In the genomic region with DNA sequence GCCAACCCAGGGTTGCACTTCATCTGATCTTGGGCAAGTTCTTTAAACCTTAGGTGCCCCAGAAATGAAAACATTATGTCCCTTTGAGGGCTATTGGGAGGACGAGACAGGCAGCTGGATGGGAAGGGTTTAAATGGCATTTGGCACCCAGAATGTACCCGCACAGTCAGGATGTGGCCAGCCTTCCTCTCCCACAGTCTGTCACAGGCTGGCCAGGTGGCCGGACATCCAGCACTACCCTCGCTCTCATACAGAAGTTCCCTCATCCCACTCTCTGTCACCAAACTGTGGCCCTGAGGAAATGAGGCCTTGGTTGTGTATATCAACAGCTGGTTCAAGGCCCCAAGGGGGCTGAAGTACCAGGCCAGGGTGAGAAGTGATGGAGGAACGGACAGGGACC, we compare ENCODE assay signal across 28 mouse cellular contexts. TPM values are rescaled to one million over a fixed set of nuclear protein-coding genes. Genes with fewer than 3 reads are reported as not detected.
A peak's percentile ranks its signal among the peaks of the same experiment; 100 is the strongest.
DNase-seq lines count a peak whose midpoint lies in the region; ATAC-seq and TF ChIP-seq lines count a peak whose summit lies in the region.
"Had no signal": no experiment of that assay in that cellular context is flagged by ENCODE, and none has a peak within 500 bp of the region (broad histone marks: within the 10 kb centered on the region; RNA-seq: fewer than 3 reads in every experiment).

No protein-coding gene starts in this region.

- 46% methylated on average over 5 of the region's 5 CpGs for WGBS in thymus, adult 2 months

- no peaks in the 10 kb centered on the region for H3K27me3 ChIP-seq in thymus, adult 2 months (ENCODE audit: control insufficient read depth, insufficient read depth, low read length)
- H3K27me3 ChIP-seq: embryonic facial prominence, embryonic 13.5 days; forebrain, embryonic 12.5 days; forebrain, embryonic 15.5 days; heart, embryonic 13.5 days; hindbrain, embryonic 12.5 days; hindbrain, embryonic 15.5 days; Patski had no signal

- no peak for TF ChIP-seq POLR2A in thymus, adult 2 months (IDR thresholded peaks at IDR 0.05; ENCODE audit: control insufficient read depth, extremely low read depth, insufficient read depth, low read length, poor library complexity)

- peak; percentile 70 for ATAC-seq in common myeloid progenitor, adult 5-6 weeks (replicated peaks; ENCODE audit: low read depth, poor library complexity, severe bottlenecking)
- peak; percentile 18; the same call in 1 of the 2 replicates for ATAC-seq in granulocyte monocyte progenitor cell, adult 5-6 weeks (replicated peaks; ENCODE audit: poor library complexity, severe bottlenecking)
- ATAC-seq: forebrain, embryonic 15.5 days; intestine, postnatal 0 days; Patski had no signal

- peak overlapping the region; percentile 96 for H3K27ac ChIP-seq in layer of hippocampus, adult 2 months
- no peak overlapping the region for H3K27ac ChIP-seq in thymus, adult 2 months (ENCODE audit: control insufficient read depth, insufficient read depth, low read length)
- H3K27ac ChIP-seq: embryonic facial prominence, embryonic 10.5 days; embryonic facial prominence, embryonic 13.5 days; forebrain, embryonic 12.5 days; forebrain, embryonic 15.5 days; heart, embryonic 10.5 days; heart, embryonic 13.5 days; hindbrain, embryonic 12.5 days; hindbrain, embryonic 15.5 days had no signal

- no peak overlapping the region for H3K4me3 ChIP-seq in layer of hippocampus, adult 2 months
- H3K4me3 ChIP-seq in thymus, adult 2 months (ENCODE audit: control insufficient read depth, insufficient read depth, low read length) = no peak overlapping the region
- H3K4me3 ChIP-seq: embryonic facial prominence, embryonic 10.5 days; embryonic facial prominence, embryonic 13.5 days; erythroblast, embryonic 14.5 days; forebrain, embryonic 12.5 days; forebrain, embryonic 15.5 days; heart, embryonic 10.5 days; heart, embryonic 13.5 days; hindbrain, embryonic 12.5 days; hindbrain, embryonic 15.5 days had no signal

- no peak for DNase-seq in layer of hippocampus, adult 2 months (ENCODE audit: low spot score in 2 of 2)
- DNase-seq in layer of hippocampus, adult 18-20 months (ENCODE audit: low spot score in 2 of 2) = no peak
- no peak for DNase-seq in thymus, adult 2 months
- no peak for DNase-seq in frontal cortex, postnatal 14 days (ENCODE audit: low spot score in 2 of 2)
- DNase-seq: adrenal gland, postnatal 10 days; adrenal gland, postnatal 36 days; cerebellum, adult 18-20 months; cerebellum, adult 9-10 months; cerebellum, postnatal 14 days; embryo, embryonic 11 days; gastrocnemius, postnatal 10 days; gastrocnemius, postnatal 36 days; heart, adult 18-20 months; heart, postnatal 14 days; heart, postnatal 4 days had no signal

- TF ChIP-seq CTCF in layer of hippocampus, adult 2 months (conservative IDR thresholded peaks at IDR 0.05) = no peak
- no peak for TF ChIP-seq CTCF in thymus, adult 2 months (IDR thresholded peaks at IDR 0.05; ENCODE audit: borderline replicate concordance, control insufficient read depth, extremely low read depth, insufficient read depth, low read length, poor library complexity)

- H3K36me3 ChIP-seq in thymus, adult 2 months (ENCODE audit: control insufficient read depth, insufficient read depth, low read length) = no peaks in the 10 kb centered on the region
- H3K36me3 ChIP-seq: forebrain, embryonic 15.5 days; hindbrain, embryonic 15.5 days had no signal

- H3K4me1 ChIP-seq in thymus, adult 2 months (replicated peaks; ENCODE audit: control insufficient read depth, insufficient read depth, low read length) = peaks cover 4% of the 10 kb centered on the region

RNA-seq across cellular contexts. Expression of gene Rilpl1, which starts 6.2 kb away (rescaled TPM):
- total RNA-seq in layer of hippocampus, adult 2 months (2021) = 10 to 100 TPM; 69.1 to 78.2 TPM
- total RNA-seq in layer of hippocampus, adult 18-20 months (2021) = 10 to 100 TPM; 75.7 to 89.4 TPM
- total RNA-seq in common myeloid progenitor, adult 5-6 weeks (2017) = 3.1 and 5.3 TPM in 2 replicates
- total RNA-seq in granulocyte monocyte progenitor cell, adult 5-6 weeks (2014; fragmentation: Nextera tagmentation) = 1.3 TPM in 1 of 2 replicates, not detected in the other
- total RNA-seq in granulocyte monocyte progenitor cell, adult 5-6 weeks (2017) = not detected in 2 replicates
- 3.6 and 9.5 TPM in 2 replicates for polyA plus RNA-seq in thymus, adult 2 months (2012; rRNA removed)

RNA-seq across cellular contexts. Expression of gene Tmed2, which starts 15.6 kb away (rescaled TPM):
- 10 to 100 TPM; 97.4 to 99.3 TPM for total RNA-seq in layer of hippocampus, adult 2 months (2021)
- total RNA-seq in layer of hippocampus, adult 18-20 months (2021) = 100 to 1,000 TPM in 1 of 2 experiments, 10 to 100 TPM in 1; 96.7 to 100 TPM
- 643 and 733 TPM in 2 replicates for total RNA-seq in common myeloid progenitor, adult 5-6 weeks (2017)
- total RNA-seq in granulocyte monocyte progenitor cell, adult 5-6 weeks (2014; fragmentation: Nextera tagmentation) = 512 and 560 TPM in 2 replicates
- 584 and 1,053 TPM in 2 replicates for total RNA-seq in granulocyte monocyte progenitor cell, adult 5-6 weeks (2017)
- 134 and 198 TPM in 2 replicates for polyA plus RNA-seq in thymus, adult 2 months (2012; rRNA removed)

RNA-seq across cellular contexts. Expression of gene Ddx55, which starts 27.7 kb away (rescaled TPM):
- 10 to 100 TPM; 27.4 to 32.6 TPM for total RNA-seq in layer of hippocampus, adult 2 months (2021)
- 10 to 100 TPM; 23.8 to 24.4 TPM for total RNA-seq in layer of hippocampus, adult 18-20 months (2021)
- 18.5 and 21.4 TPM in 2 replicates for total RNA-seq in common myeloid progenitor, adult 5-6 weeks (2017)
- total RNA-seq in granulocyte monocyte progenitor cell, adult 5-6 weeks (2014; fragmentation: Nextera tagmentation) = 14.5 and 19.8 TPM in 2 replicates
- 8.4 and 10.6 TPM in 2 replicates for total RNA-seq in granulocyte monocyte progenitor cell, adult 5-6 weeks (2017)
- 33.2 and 38.5 TPM in 2 replicates for polyA plus RNA-seq in thymus, adult 2 months (2012; rRNA removed)

RNA-seq across cellular contexts. Expression of gene Snrnp35, which starts 42.0 kb away (rescaled TPM):
- total RNA-seq in layer of hippocampus, adult 2 months (2021) = 10 to 100 TPM; 25.7 to 25.9 TPM
- total RNA-seq in layer of hippocampus, adult 18-20 months (2021) = 10 to 100 TPM; 25.3 to 28.7 TPM
- 12.1 and 15.4 TPM in 2 replicates for total RNA-seq in common myeloid progenitor, adult 5-6 weeks (2017)
- total RNA-seq in granulocyte monocyte progenitor cell, adult 5-6 weeks (2014; fragmentation: Nextera tagmentation) = 9.1 and 12.3 TPM in 2 replicates
- 11.8 and 11.9 TPM in 2 replicates for total RNA-seq in granulocyte monocyte progenitor cell, adult 5-6 weeks (2017)
- polyA plus RNA-seq in thymus, adult 2 months (2012; rRNA removed) = 4.6 and 5.0 TPM in 2 replicates

RNA-seq across cellular contexts. Expression of gene Rilpl2, which starts 46.8 kb away (rescaled TPM):
- total RNA-seq in layer of hippocampus, adult 2 months (2021) = 10 to 100 TPM; 19.3 TPM
- 10 to 100 TPM; 20.4 to 22.6 TPM for total RNA-seq in layer of hippocampus, adult 18-20 months (2021)
- total RNA-seq in common myeloid progenitor, adult 5-6 weeks (2017) = 23.1 and 32.4 TPM in 2 replicates
- total RNA-seq in granulocyte monocyte progenitor cell, adult 5-6 weeks (2014; fragmentation: Nextera tagmentation) = 51.9 and 68.3 TPM in 2 replicates
- 40.5 and 61.8 TPM in 2 replicates for total RNA-seq in granulocyte monocyte progenitor cell, adult 5-6 weeks (2017)
- polyA plus RNA-seq in thymus, adult 2 months (2012; rRNA removed) = 38.5 and 38.6 TPM in 2 replicates

Comparison
In these comparisons a context has a peak if more than half of its experiments do, and no peak if none do; other contexts are left out.
1. RNA of gene Rilpl1, which starts 6.2 kb away (total RNA-seq): 75.7 to 89.4 TPM in layer of hippocampus, adult 18-20 months and 69.1 to 78.2 TPM in layer of hippocampus, adult 2 months; 3.1 to 5.3 TPM in common myeloid progenitor, adult 5-6 weeks and 1.3 TPM in granulocyte monocyte progenitor cell, adult 5-6 weeks; every median in the first group is over 10 times any median in the second.